In genomic region chr13:98533415-98533814, GRCm38 (mm10) we compare ENCODE assay signal across 9 mouse cellular contexts. TPM values are rescaled to one million over a fixed set of nuclear protein-coding genes. Genes with fewer than 3 reads are reported as not detected.
DNase-seq lines count a peak whose midpoint lies in the region; ATAC-seq lines count a peak whose summit lies in the region.
"Had no signal": no experiment of that assay in that cellular context is flagged by ENCODE, and none has a peak within 500 bp of the region (broad histone marks: within the 10 kb centered on the region; RNA-seq: fewer than 3 reads in every experiment).

No protein-coding gene starts in this region.

- 24% methylated on average over 9 of the region's 9 CpGs for whole genome bisulfite sequencing in embryonic facial prominence, embryonic 10.5 days
- 16% methylated on average over 9 of the region's 9 CpGs for WGBS in midbrain, embryonic 16.5 days

- 0 out of 2 replicates have a peak, but pooled peaks cover 4% of the 10 kb centered on the region for H3K36me3 ChIP-seq in embryonic facial prominence, embryonic 10.5 days (replicated peaks)
- no peaks in the 10 kb centered on the region for H3K36me3 ChIP-seq in midbrain, embryonic 16.5 days (ENCODE audit: control insufficient read depth, insufficient read depth, low read length)

- H3K27ac ChIP-seq in embryonic facial prominence, embryonic 10.5 days (replicated peaks) = peak overlapping the region; percentile 31
- H3K27ac ChIP-seq in midbrain, embryonic 16.5 days (ENCODE audit: low read length) = no peak overlapping the region

- peaks cover 57% of the 10 kb centered on the region for H3K4me1 ChIP-seq in embryonic facial prominence, embryonic 10.5 days
- H3K4me1 ChIP-seq in midbrain, embryonic 16.5 days (ENCODE audit: control insufficient read depth, insufficient read depth, low read length) = peaks cover 11% of the 10 kb centered on the region

- peaks cover 45% of the 10 kb centered on the region for H3K27me3 ChIP-seq in embryonic facial prominence, embryonic 10.5 days (replicated peaks; ENCODE audit: low read depth, poor library complexity, severe bottlenecking)
- peaks cover 23% of the 10 kb centered on the region; the same call in 1 of the 2 replicates for H3K27me3 ChIP-seq in midbrain, embryonic 16.5 days (ENCODE audit: control insufficient read depth, insufficient read depth, low read depth, low read length)

- no peak overlapping the region for H3K9ac ChIP-seq in midbrain, embryonic 16.5 days (ENCODE audit: low read depth, low read length)

- peaks cover 8% of the 10 kb centered on the region for H3K9me3 ChIP-seq in embryonic facial prominence, embryonic 10.5 days
- no peaks in the 10 kb centered on the region for H3K9me3 ChIP-seq in midbrain, embryonic 16.5 days (replicated peaks; ENCODE audit: control insufficient read depth, low read length, poor library complexity, severe bottlenecking)

- H3K4me3 ChIP-seq in embryonic facial prominence, embryonic 10.5 days = no peak overlapping the region
- H3K4me3 ChIP-seq in midbrain, embryonic 16.5 days (ENCODE audit: low read depth, low read length) = no peak overlapping the region; the same call in 1 of the 2 replicates

- peak overlapping the region; percentile 16 for H3K4me2 ChIP-seq in midbrain, embryonic 16.5 days (ENCODE audit: low read length)

- DNase-seq in cerebellum, postnatal 14 days = peak; percentile 26 to 29
- DNase-seq in cerebellum, postnatal 4 days (ENCODE audit: low spot score in 2 of 2) = no peak
- DNase-seq in embryonic facial prominence, embryonic 10.5 days (ENCODE audit: low spot score) = peak; percentile 50
- DNase-seq in kidney, adult 9 months = peak; percentile 65
- no peak for DNase-seq in layer of hippocampus, adult 11-12 months (ENCODE audit: low spot score)
- no peak for DNase-seq in liver
- no peak for DNase-seq in c-Kit-positive CD71-positive TER-119-positive erythroid progenitor cells, embryonic 14.5 days (ENCODE audit: low spot score)
- DNase-seq: right cerebral cortex, postnatal 14 days had no signal

- ATAC-seq in midbrain, embryonic 16.5 days = no peak

RNA-seq across cellular contexts. Expression of gene Gm10320, which starts 41.6 kb away (rescaled TPM):
- 0.79 and 0.88 TPM in 2 replicates for polyA plus RNA-seq in embryonic facial prominence, embryonic 10.5 days (2016; fragmentation: Nextera tagmentation; extraction: Ambion mirVana)
- polyA plus RNA-seq in midbrain, embryonic 16.5 days (2015; fragmentation: Nextera tagmentation; extraction: Ambion mirVana) = 1.0 and 1.2 TPM in 2 replicates

Comparison
In these comparisons a context has a peak if more than half of its experiments do, and no peak if none do; other contexts are left out.
1. DNase-seq: peak in cerebellum, postnatal 14 days (2 of 2), embryonic facial prominence, embryonic 10.5 days (single experiment) and kidney, adult 9 months (single experiment); none in cerebellum, postnatal 4 days (0 of 2), layer of hippocampus, adult 11-12 months (single experiment), liver (single experiment) and c-Kit-positive CD71-positive TER-119-positive erythroid progenitor cells, embryonic 14.5 days (single experiment).